In genomic region chr7:95997190-95997589, GRCm38 (mm10) we compare ENCODE assay signal across 30 mouse cellular contexts.
DNase-seq lines count a peak whose midpoint lies in the region; ATAC-seq and TF ChIP-seq lines count a peak whose summit lies in the region.
"Had no signal": no experiment of that assay in that cellular context is flagged by ENCODE, and none has a peak within 500 bp of the region (broad histone marks: within the 10 kb centered on the region; RNA-seq: fewer than 3 reads in every experiment).

No protein-coding gene starts in this region.

- no peak for ATAC-seq in hindbrain, postnatal 0 days
- ATAC-seq in hindbrain, embryonic 12.5 days (ENCODE audit: low FRiP score) = no peak
- ATAC-seq in kidney, embryonic 15.5 days (replicated peaks; ENCODE audit: low FRiP score) = peak; percentile 70; the same call in 1 of the 2 replicates
- ATAC-seq in midbrain, embryonic 11.5 days (ENCODE audit: low FRiP score) = no peak
- ATAC-seq: forebrain, embryonic 15.5 days; hindbrain, embryonic 16.5 days had no signal

- no peak for TF ChIP-seq CTCF in hindbrain, postnatal 0 days (IDR thresholded peaks at IDR 0.05; ENCODE audit: low read depth)

- H3K27ac ChIP-seq in hindbrain, postnatal 0 days = no peak overlapping the region
- no peak overlapping the region for H3K27ac ChIP-seq in hindbrain, embryonic 12.5 days
- no peak overlapping the region for H3K27ac ChIP-seq in kidney, embryonic 15.5 days
- H3K27ac ChIP-seq in midbrain, embryonic 11.5 days (ENCODE audit: low read depth, low read length) = no peak overlapping the region
- no peak overlapping the region for H3K27ac ChIP-seq in midbrain, embryonic 10.5 days (replicated peaks)
- H3K27ac ChIP-seq: embryonic facial prominence, embryonic 10.5 days; embryonic facial prominence, embryonic 13.5 days; forebrain, embryonic 12.5 days; forebrain, embryonic 15.5 days; heart, adult 2 months; heart, embryonic 10.5 days; heart, embryonic 13.5 days; hindbrain, embryonic 13.5 days had no signal

- no peaks in the 10 kb centered on the region for H3K9me3 ChIP-seq in hindbrain, postnatal 0 days (ENCODE audit: low read length)
- no peaks in the 10 kb centered on the region for H3K9me3 ChIP-seq in hindbrain, embryonic 12.5 days (replicated peaks)
- no peaks in the 10 kb centered on the region for H3K9me3 ChIP-seq in kidney, embryonic 15.5 days (replicated peaks)
- no peaks in the 10 kb centered on the region for H3K9me3 ChIP-seq in midbrain, embryonic 11.5 days (ENCODE audit: control insufficient read depth, low read length)
- H3K9me3 ChIP-seq in midbrain, embryonic 10.5 days (replicated peaks) = no peaks in the 10 kb centered on the region
- H3K9me3 ChIP-seq: embryonic facial prominence, embryonic 10.5 days; embryonic facial prominence, embryonic 13.5 days; forebrain, embryonic 12.5 days; forebrain, embryonic 15.5 days; heart, embryonic 10.5 days; heart, embryonic 13.5 days; hindbrain, embryonic 13.5 days had no signal

- 76% methylated on average over 3 of the region's 3 CpGs for WGBS in hindbrain, postnatal 0 days
- WGBS in hindbrain, embryonic 12.5 days = 81% methylated on average over 3 of the region's 3 CpGs
- WGBS in kidney, embryonic 15.5 days = 77% methylated on average over 3 of the region's 3 CpGs
- 94% methylated on average over 3 of the region's 3 CpGs for WGBS in midbrain, embryonic 11.5 days
- WGBS in midbrain, embryonic 10.5 days = 95% methylated on average over 3 of the region's 3 CpGs

- no peaks in the 10 kb centered on the region for H3K36me3 ChIP-seq in hindbrain, postnatal 0 days (ENCODE audit: insufficient read depth, low read length)
- H3K36me3 ChIP-seq in hindbrain, embryonic 12.5 days = no peaks in the 10 kb centered on the region
- H3K36me3 ChIP-seq in kidney, embryonic 15.5 days = no peaks in the 10 kb centered on the region
- H3K36me3 ChIP-seq in midbrain, embryonic 11.5 days (ENCODE audit: control insufficient read depth, insufficient read depth, low read length) = no peaks in the 10 kb centered on the region
- H3K36me3 ChIP-seq in midbrain, embryonic 10.5 days = no peaks in the 10 kb centered on the region
- H3K36me3 ChIP-seq: embryonic facial prominence, embryonic 10.5 days; embryonic facial prominence, embryonic 13.5 days; forebrain, embryonic 12.5 days; forebrain, embryonic 15.5 days; G1E; heart, embryonic 10.5 days; heart, embryonic 13.5 days; hindbrain, embryonic 13.5 days had no signal

- no peak overlapping the region for H3K4me2 ChIP-seq in hindbrain, postnatal 0 days (ENCODE audit: low read depth, low read length)
- H3K4me2 ChIP-seq in hindbrain, embryonic 12.5 days (replicated peaks) = no peak overlapping the region
- no peak overlapping the region for H3K4me2 ChIP-seq in kidney, embryonic 15.5 days
- no peak overlapping the region for H3K4me2 ChIP-seq in midbrain, embryonic 11.5 days
- H3K4me2 ChIP-seq: embryonic facial prominence, embryonic 13.5 days; forebrain, embryonic 12.5 days; forebrain, embryonic 15.5 days; heart, embryonic 13.5 days; hindbrain, embryonic 13.5 days had no signal

- H3K27me3 ChIP-seq in hindbrain, postnatal 0 days (ENCODE audit: insufficient read depth, low read length) = no peaks in the 10 kb centered on the region
- H3K27me3 ChIP-seq in hindbrain, embryonic 12.5 days = peaks cover 4% of the 10 kb centered on the region
- H3K27me3 ChIP-seq in kidney, embryonic 15.5 days = 0 out of 2 replicates have a peak, but pooled peaks cover 6% of the 10 kb centered on the region
- no peaks in the 10 kb centered on the region for H3K27me3 ChIP-seq in midbrain, embryonic 11.5 days (ENCODE audit: control insufficient read depth, insufficient read depth, low read length)
- H3K27me3 ChIP-seq in midbrain, embryonic 10.5 days (ENCODE audit: low read depth, poor library complexity, severe bottlenecking) = no peaks in the 10 kb centered on the region
- H3K27me3 ChIP-seq: CH12.LX; embryonic facial prominence, embryonic 13.5 days; forebrain, embryonic 12.5 days; forebrain, embryonic 15.5 days; heart, embryonic 13.5 days had no signal

- H3K9ac ChIP-seq in hindbrain, postnatal 0 days (replicated peaks; ENCODE audit: low read length) = no peak overlapping the region
- no peak overlapping the region for H3K9ac ChIP-seq in hindbrain, embryonic 12.5 days
- no peak overlapping the region for H3K9ac ChIP-seq in kidney, embryonic 15.5 days
- H3K9ac ChIP-seq in midbrain, embryonic 11.5 days (ENCODE audit: low read length) = no peak overlapping the region
- H3K9ac ChIP-seq: embryonic facial prominence, embryonic 13.5 days; forebrain, embryonic 12.5 days; forebrain, embryonic 15.5 days; heart, embryonic 13.5 days; hindbrain, embryonic 13.5 days had no signal

- DNase-seq in hindbrain, postnatal 0 days (ENCODE audit: low spot score) = peak; percentile 3
- no peak for DNase-seq in kidney, postnatal 10 days
- DNase-seq in midbrain, embryonic 11.5 days (ENCODE audit: low spot score, missing footprints) = peak; percentile 26
- DNase-seq in midbrain, embryonic 10.5 days (ENCODE audit: low spot score) = no peak
- DNase-seq in retina, postnatal 1 day = peak; percentile 81
- no peak for DNase-seq in layer of hippocampus, adult 9-10 months (ENCODE audit: low spot score)
- DNase-seq: adrenal gland, adult 2 months; adrenal gland, postnatal 14 days; B cell, adult 2 months; cerebellum, adult 11-12 months; cerebellum, adult 8-10 months; cerebellum, postnatal 10 days; cerebellum, postnatal 36 days; embryo, embryonic 11 days; gastrocnemius, postnatal 25 days; heart, adult 2 months; heart, postnatal 14 days had no signal

- no peak overlapping the region for H3K4me3 ChIP-seq in hindbrain, postnatal 0 days (ENCODE audit: low read length)
- no peak overlapping the region for H3K4me3 ChIP-seq in hindbrain, embryonic 12.5 days
- H3K4me3 ChIP-seq in kidney, embryonic 15.5 days (replicated peaks) = no peak overlapping the region
- no peak overlapping the region for H3K4me3 ChIP-seq in midbrain, embryonic 11.5 days (ENCODE audit: low read depth, low read length)
- no peak overlapping the region for H3K4me3 ChIP-seq in midbrain, embryonic 10.5 days
- H3K4me3 ChIP-seq: embryonic facial prominence, embryonic 10.5 days; embryonic facial prominence, embryonic 13.5 days; erythroblast, embryonic 14.5 days; forebrain, embryonic 12.5 days; forebrain, embryonic 15.5 days; heart, adult 2 months; heart, embryonic 10.5 days; heart, embryonic 13.5 days; hindbrain, embryonic 13.5 days had no signal

- no peaks in the 10 kb centered on the region for H3K4me1 ChIP-seq in hindbrain, postnatal 0 days (ENCODE audit: insufficient read depth, low read length)
- H3K4me1 ChIP-seq in hindbrain, embryonic 12.5 days = 0 out of 2 replicates have a peak, but pooled peaks cover 2% of the 10 kb centered on the region
- no peaks in the 10 kb centered on the region for H3K4me1 ChIP-seq in kidney, embryonic 15.5 days
- H3K4me1 ChIP-seq in midbrain, embryonic 11.5 days (ENCODE audit: control insufficient read depth, insufficient read depth, low read length) = peaks cover 4% of the 10 kb centered on the region; the same call in 1 of the 2 replicates
- peaks cover 15% of the 10 kb centered on the region for H3K4me1 ChIP-seq in midbrain, embryonic 10.5 days
- H3K4me1 ChIP-seq: embryonic facial prominence, embryonic 13.5 days; heart, embryonic 10.5 days; heart, embryonic 13.5 days had no signal

Comparison
In these comparisons a context has a peak if more than half of its experiments do, and no peak if none do; other contexts are left out.
1. DNase-seq: peak in hindbrain, postnatal 0 days (single experiment), midbrain, embryonic 11.5 days (single experiment) and retina, postnatal 1 day (single experiment); none in kidney, postnatal 10 days (single experiment), midbrain, embryonic 10.5 days (single experiment) and layer of hippocampus, adult 9-10 months (single experiment).